Mouse (Mus musculus): Measurements from ENCODE around the gene Ttc39b. TPM values are rescaled to one million over a fixed set of nuclear protein-coding genes. Genes with fewer than 3 reads are reported as not detected.

The Ttc39b gene
- total RNA-seq, 2 experiments from 2014 or later = 16.4 to 17.0 TPM

DNA sequence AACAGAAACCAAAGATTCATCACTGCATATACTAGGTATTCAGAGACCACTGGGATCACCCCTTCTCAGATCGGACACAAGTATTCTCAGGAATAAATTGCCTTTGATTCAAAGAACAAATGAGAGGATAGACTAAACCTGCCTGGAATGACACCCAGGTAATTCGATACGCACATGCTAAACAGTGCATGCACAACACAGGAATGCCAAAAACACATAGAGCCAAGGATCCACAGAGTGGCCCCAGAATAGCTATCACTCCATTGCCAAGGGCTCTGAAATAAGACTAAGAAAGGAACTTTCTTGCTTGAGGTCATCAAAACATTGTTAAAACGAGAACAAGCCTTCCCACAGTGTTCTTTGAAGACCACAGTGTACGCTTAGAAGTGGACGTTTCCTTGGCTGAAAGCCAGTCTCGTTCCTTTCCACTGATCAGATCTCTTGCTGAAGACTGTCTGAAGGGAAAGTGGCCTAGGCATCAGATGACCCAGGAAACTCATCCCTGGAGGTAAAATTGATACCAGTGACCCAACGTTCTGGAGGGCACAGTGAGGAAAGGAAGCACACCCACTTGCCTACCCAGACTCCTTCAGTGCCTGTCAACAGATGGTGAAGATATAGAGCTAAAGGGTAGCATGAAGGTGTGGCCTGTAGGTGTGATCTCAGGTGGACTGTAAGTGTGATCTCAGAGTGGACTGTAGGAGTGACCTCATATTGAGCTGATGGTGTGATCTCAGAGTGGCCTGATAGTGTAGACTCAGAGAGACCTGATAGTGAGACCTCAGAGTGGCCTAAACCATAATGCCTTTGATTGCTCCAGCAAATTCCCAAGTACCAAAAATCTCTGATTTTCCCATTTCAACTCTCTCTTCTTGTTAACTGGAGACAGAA, 141.6 kb downstream of the Ttc39b start:
- DNase-seq = peak; percentile 5

DNA sequence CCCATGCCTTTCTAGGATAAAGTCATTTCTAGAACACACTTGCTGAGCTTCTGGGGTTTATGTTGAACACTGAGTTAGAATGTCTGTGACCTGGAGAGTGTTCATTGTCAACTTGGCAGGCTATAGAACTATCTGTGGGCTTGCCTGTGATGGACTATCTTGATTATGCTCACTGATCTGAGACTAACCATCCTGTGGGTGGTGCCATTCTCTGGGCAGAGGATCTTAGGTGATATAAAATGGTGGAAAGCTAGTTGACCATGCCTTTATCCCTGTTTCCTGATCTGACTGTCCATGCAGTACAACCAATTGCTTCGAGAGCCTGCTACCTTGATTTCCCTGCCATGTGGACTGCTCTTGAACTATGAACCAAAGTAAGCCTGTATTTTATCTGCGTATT, 146.6 kb downstream of the Ttc39b start:
- DNase-seq = no peak

- DNase-seq = no peak
Observed at GRCm38 (mm10) chr4:83174946-83175345, 149.1 kb downstream of the Ttc39b start.

- no peak for DNase-seq
Observed at GRCm38 (mm10) chr4:83172278-83172677, 151.8 kb downstream of the Ttc39b start.

DNA sequence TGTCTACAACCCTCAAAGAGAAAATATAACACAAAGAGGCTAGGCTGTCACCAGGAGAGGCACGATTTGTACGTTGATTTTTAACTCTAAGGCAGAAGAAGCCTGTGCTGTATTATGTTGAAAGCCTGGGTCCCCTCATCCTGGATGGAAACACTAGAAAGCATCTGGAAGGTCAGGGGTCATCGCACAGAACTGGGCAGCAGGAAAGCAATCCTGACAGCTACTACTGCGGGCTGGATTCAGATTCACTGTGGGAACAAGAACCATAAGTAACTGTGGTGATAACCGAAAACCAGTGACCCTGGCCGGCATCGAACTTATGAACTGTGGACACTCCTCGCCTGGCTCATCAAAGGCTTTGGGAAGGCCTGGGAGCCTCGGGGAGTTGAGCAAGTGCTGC, 153.3 kb downstream of the Ttc39b start:
- no peak for DNase-seq

Other genes with a start within 250 kb of the Ttc39b start
- 10 to 100 TPM; 18.9 to 31.3 TPM for gene Snapc3, start 93.5 kb upstream of the Ttc39b start, total RNA-seq (2021)
- gene Psip1, start 162.2 kb upstream of the Ttc39b start, total RNA-seq (2021) = 10 to 100 TPM; 52.3 to 57.2 TPM
- 1 to 10 TPM; 1.4 to 3.1 TPM for gene Ccdc171, start 201.3 kb upstream of the Ttc39b start, total RNA-seq (2021)